Mouse (Mus musculus) kidney, adult 2 months (tissue): ENCODE measurements around the gene Nmral1. TPM values are rescaled to one million over a fixed set of nuclear protein-coding genes. Genes with fewer than 3 reads are reported as not detected.
"Not testable (repeated sequence)": the region's sequence is repeated elsewhere in the genome, so short reads cannot be mapped to it uniquely, and the experiment has no call there.

ENCODE experiments used
- DNase-seq: peaks from one replicate; pipeline ENCODE4 v3.0.0; 2021
- H3K27ac ChIP-seq: fragments of 200-500 bp; 2 replicates; pipeline ENCODE4 v1.5.1; 2012; ENCODE audit warnings: low read depth, low read length, control low read depth, inconsistent platforms; ENCODE audit not compliant: insufficient read depth
- H3K27me3 ChIP-seq: fragments of 200-500 bp; replicated peaks from 2 replicates; pipeline ENCODE4 v1.6.1; 2012; ENCODE audit warnings: mild to moderate bottlenecking, moderate library complexity, low read length, inconsistent platforms; ENCODE audit not compliant: control insufficient read depth, insufficient read depth
- H3K36me3 ChIP-seq: fragments of 200-500 bp; 2 replicates; pipeline ENCODE4 v1.6.1; 2012; ENCODE audit warnings: mild to moderate bottlenecking, moderate library complexity, low read length, inconsistent platforms; ENCODE audit not compliant: control insufficient read depth, insufficient read depth
- H3K4me1 ChIP-seq: fragments of 200-500 bp; 2 replicates; pipeline ENCODE4 v1.6.1; 2011; ENCODE audit warnings: low read length; ENCODE audit not compliant: control insufficient read depth, insufficient read depth
- H3K4me3 ChIP-seq: fragments of 200-500 bp; 2 replicates; pipeline ENCODE4 v1.5.1; 2011; ENCODE audit warnings: mild to moderate bottlenecking, low read depth, low read length, control low read depth; ENCODE audit not compliant: insufficient read depth
- CTCF ChIP-seq: fragments of 200-500 bp; conservative IDR thresholded peaks from 2 replicates; pipeline ENCODE4 v1.5.1; 2011; ENCODE audit warnings: low read depth, mild to moderate bottlenecking, control low read depth, low read length, moderate library complexity, mixed read lengths; ENCODE audit not compliant: insufficient read depth, insufficient read length
- POLR2A ChIP-seq: fragments of 200-500 bp; IDR thresholded peaks from one replicate; pipeline ENCODE4 v1.6.1; 2011; ENCODE audit warnings: low read depth, low read length, control low read depth
- WGBS: fragments of 180-500 bp; shearing (Covaris S2); methylation state at CpG from one replicate; pipeline ENCODE4 v1.1.7; 2018; 5-methylcytosine and 5-hydroxymethylcytosine counted together
- polyA plus RNA-seq: library from polyadenylated mRNA; depleted of rRNA; stranded (reverse); fragments of >200 nt; gene quantifications from 2 replicates; pipeline ENCODE4 v1.2.3, GENCODE M21; 2012

Gene Nmral1
- polyA plus RNA-seq, 1 experiment: 6.6 TPM

GRCm38 (mm10) chr16:4713861-4714710 is 5.1 kb downstream of the Nmral1 start:
- Histone ChIP-seq H3K27ac (no peak overlapping the region), H3K4me1 (no peaks in the 10 kb centered on the region), H3K36me3 (no peaks in the 10 kb centered on the region), H3K4me3 (no peak overlapping the region), H3K27me3 (no peaks in the 10 kb centered on the region)
- no peak for TF ChIP-seq POLR2A
- no peak for DNase-seq
- WGBS: 87% methylated on average over 17 of the region's 17 CpGs

GRCm38 (mm10) chr16:4711173-4711572 is 8.0 kb downstream of the Nmral1 start:
- WGBS: 94% methylated on average over 4 of the region's 4 CpGs
- Histone ChIP-seq H3K4me1 (no peaks in the 10 kb centered on the region), H3K27me3 (no peaks in the 10 kb centered on the region), H3K4me3 (no peak overlapping the region), H3K36me3 (peaks cover 3% of the 10 kb centered on the region; the same call in 1 of the 2 replicates), H3K27ac (no peak overlapping the region)
- TF ChIP-seq POLR2A (no peak), CTCF (no peak)
- DNase-seq: no peak

- WGBS: 68% methylated on average over 4 of the region's 4 CpGs
- Histone ChIP-seq H3K27ac (no peak overlapping the region), H3K36me3 (peaks cover 3% of the 10 kb centered on the region; the same call in 1 of the 2 replicates), H3K27me3 (no peaks in the 10 kb centered on the region), H3K4me1 (peaks cover 3% of the 10 kb centered on the region; the same call in 1 of the 2 replicates), H3K4me3 (no peak overlapping the region)
- TF ChIP-seq POLR2A (no peak), CTCF (no peak)
- DNase-seq: no peak
Measured at GRCm38 (mm10) chr16:4705541-4705940, 13.6 kb downstream of the Nmral1 start.

GRCm38 (mm10) chr16:4702646-4703045 is 16.5 kb downstream of the Nmral1 start:
- TF ChIP-seq CTCF (no peak), POLR2A (no peak)
- H3K27me3 ChIP-seq: no peaks in the 10 kb centered on the region
- WGBS: 21% methylated on average over 1 of the region's 1 CpGs
- no peak overlapping the region for H3K4me3 ChIP-seq
- peaks cover 8% of the 10 kb centered on the region for H3K36me3 ChIP-seq
- DNase-seq: no peak
- peaks cover 3% of the 10 kb centered on the region; the same call in 1 of the 2 replicates for H3K4me1 ChIP-seq
- no peak overlapping the region for H3K27ac ChIP-seq

GRCm38 (mm10) chr16:4701211-4701610 is 17.9 kb downstream of the Nmral1 start:
- no peak for TF ChIP-seq POLR2A
- TF ChIP-seq CTCF: no peak

GRCm38 (mm10) chr16:4689371-4689770 is 29.8 kb downstream of the Nmral1 start:
- DNase-seq, H3K27me3 ChIP-seq, H3K27ac ChIP-seq, H3K4me3 ChIP-seq, H3K4me1 ChIP-seq: not testable (repeated sequence)
- TF ChIP-seq CTCF: 0 out of 2 replicates have a peak, but pooled peaks have one; percentile 5
- peaks cover 14% of the 10 kb centered on the region for H3K36me3 ChIP-seq
- 100% methylated on average over 4 of the region's 4 CpGs for WGBS

More at GRCm38 (mm10) chr16:4701211-4701610, 17.9 kb downstream of the Nmral1 start:
- H3K4me3 ChIP-seq: no peak overlapping the region
- peaks cover 13% of the 10 kb centered on the region for H3K36me3 ChIP-seq
- peaks cover 3% of the 10 kb centered on the region; the same call in 1 of the 2 replicates for H3K4me1 ChIP-seq
- no peaks in the 10 kb centered on the region for H3K27me3 ChIP-seq
- 64% methylated on average over 3 of the region's 3 CpGs for WGBS
- no peak overlapping the region for H3K27ac ChIP-seq
- DNase-seq: peak; percentile 80

GRCm38 (mm10) chr16:4684457-4684791 is 34.7 kb downstream of the Nmral1 start:
- no peak for DNase-seq
- WGBS: under 1% methylated on average over 9 of the region's 9 CpGs
- no peak for TF ChIP-seq CTCF
- TF ChIP-seq POLR2A: no peak
- Histone ChIP-seq H3K4me3 (peak overlapping the region; percentile 87), H3K36me3 (peaks cover 4% of the 10 kb centered on the region), H3K27ac (peak overlapping the region; percentile 40; the same call in 1 of the 2 replicates), H3K27me3 (no peaks in the 10 kb centered on the region), H3K4me1 (peaks cover 7% of the 10 kb centered on the region)
